Mouse (Mus musculus) midbrain, embryonic 11.5 days (tissue): ENCODE measurements around the gene Vdr. TPM values are rescaled to one million over a fixed set of nuclear protein-coding genes. Genes with fewer than 3 reads are reported as not detected.

Experiments used
- ATAC-seq: fragments of 200-750 bp; cut with Nextera tagmentation; 2 replicates; pipeline ENCODE4 v1.8.0; 2017; ENCODE audit warnings: moderate TSS enrichment, moderate library complexity; ENCODE audit not compliant: low FRiP score
- DNase-seq: peaks from one replicate; pipeline ENCODE4 v3.0.0; 2015; ENCODE audit warnings: low spot score; ENCODE audit errors: missing footprints
- H3K27ac ChIP-seq: fragments of 300-500 bp; sonication (generic); 2 replicates; pipeline ENCODE4 v1.5.1; 2014; ENCODE audit warnings: low read depth, low read length
- H3K27me3 ChIP-seq: fragments of 300-500 bp; sonication (generic); 2 replicates; pipeline ENCODE4 v1.6.1; 2014; ENCODE audit warnings: mild to moderate bottlenecking, low read length, moderate library complexity, mixed read lengths; ENCODE audit not compliant: control insufficient read depth, insufficient read depth
- H3K36me3 ChIP-seq: fragments of 300-500 bp; sonication (generic); 2 replicates; pipeline ENCODE4 v1.6.1; 2014; ENCODE audit warnings: mild to moderate bottlenecking, low read length, moderate library complexity, mixed read lengths; ENCODE audit not compliant: control insufficient read depth, insufficient read depth
- H3K4me1 ChIP-seq: fragments of 300-500 bp; sonication (generic); 2 replicates; pipeline ENCODE4 v1.6.1; 2014; ENCODE audit warnings: low read length; ENCODE audit not compliant: control insufficient read depth, insufficient read depth
- H3K4me2 ChIP-seq: fragments of 300-500 bp; sonication (generic); 2 replicates; pipeline ENCODE4 v1.6.1; 2014; ENCODE audit warnings: mild to moderate bottlenecking, moderate library complexity
- H3K4me3 ChIP-seq: fragments of 300-500 bp; sonication (generic); 2 replicates; pipeline ENCODE4 v1.5.1; 2014; ENCODE audit warnings: low read depth, low read length
- H3K9ac ChIP-seq: fragments of 300-500 bp; sonication (generic); 2 replicates; pipeline ENCODE4 v1.6.1; 2014; ENCODE audit warnings: low read length
- H3K9me3 ChIP-seq: fragments of 300-500 bp; sonication (generic); 2 replicates; pipeline ENCODE4 v1.6.1; 2016; ENCODE audit warnings: low read length; ENCODE audit not compliant: control insufficient read depth
- WGBS: fragments of 180-500 bp; shearing (Covaris S2); extraction: QIAGEN DNeasy Blood & Tissue Kit; methylation state at CpG from one replicate; pipeline ENCODE4 v1.1.7; 2014; 5-methylcytosine and 5-hydroxymethylcytosine counted together
- polyA plus RNA-seq: library from polyadenylated mRNA; unstranded; fragments of >200 nt; fragmentation: Nextera tagmentation; extraction: Ambion mirVana; gene quantifications from 2 replicates; pipeline ENCODE4 v1.2.1, GENCODE M21; 2014

Vdr gene
- polyA plus RNA-seq, 1 experiment from 2014 or later, result 0.38 TPM

DNA sequence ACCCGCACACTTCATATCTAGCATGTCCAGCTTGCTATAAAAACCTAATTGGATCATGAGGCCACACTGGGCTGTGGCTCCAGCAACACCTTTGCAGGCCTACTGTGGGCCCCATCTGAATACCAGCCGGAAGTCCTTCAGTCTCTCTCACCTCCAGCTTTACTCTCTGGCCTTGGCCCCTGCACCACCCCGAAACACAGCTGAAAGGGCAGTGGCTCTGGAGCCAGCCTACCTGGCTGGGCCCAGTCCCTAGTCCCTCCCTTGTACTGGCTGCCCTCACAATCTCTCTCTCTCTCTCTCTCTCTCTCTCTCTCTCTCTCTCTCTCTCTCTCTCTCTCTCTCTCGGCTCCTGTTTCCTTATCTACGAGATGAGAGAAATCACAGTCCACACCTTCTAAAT is 11.6 kb downstream of the Vdr start:
- no peaks in the 10 kb centered on the region for H3K4me1 ChIP-seq
- DNase-seq (peak; percentile 44), ATAC-seq (no peak)
- H3K9me3 ChIP-seq, result no peaks in the 10 kb centered on the region
- 82% methylated on average over 5 of the region's 5 CpGs for WGBS
- no peaks in the 10 kb centered on the region for H3K36me3 ChIP-seq
- H3K4me2 ChIP-seq, result no peak overlapping the region
- no peak overlapping the region for H3K27ac ChIP-seq
- H3K9ac ChIP-seq, result no peak overlapping the region
- H3K27me3 ChIP-seq, result no peaks in the 10 kb centered on the region
- H3K4me3 ChIP-seq, result no peak overlapping the region

DNA sequence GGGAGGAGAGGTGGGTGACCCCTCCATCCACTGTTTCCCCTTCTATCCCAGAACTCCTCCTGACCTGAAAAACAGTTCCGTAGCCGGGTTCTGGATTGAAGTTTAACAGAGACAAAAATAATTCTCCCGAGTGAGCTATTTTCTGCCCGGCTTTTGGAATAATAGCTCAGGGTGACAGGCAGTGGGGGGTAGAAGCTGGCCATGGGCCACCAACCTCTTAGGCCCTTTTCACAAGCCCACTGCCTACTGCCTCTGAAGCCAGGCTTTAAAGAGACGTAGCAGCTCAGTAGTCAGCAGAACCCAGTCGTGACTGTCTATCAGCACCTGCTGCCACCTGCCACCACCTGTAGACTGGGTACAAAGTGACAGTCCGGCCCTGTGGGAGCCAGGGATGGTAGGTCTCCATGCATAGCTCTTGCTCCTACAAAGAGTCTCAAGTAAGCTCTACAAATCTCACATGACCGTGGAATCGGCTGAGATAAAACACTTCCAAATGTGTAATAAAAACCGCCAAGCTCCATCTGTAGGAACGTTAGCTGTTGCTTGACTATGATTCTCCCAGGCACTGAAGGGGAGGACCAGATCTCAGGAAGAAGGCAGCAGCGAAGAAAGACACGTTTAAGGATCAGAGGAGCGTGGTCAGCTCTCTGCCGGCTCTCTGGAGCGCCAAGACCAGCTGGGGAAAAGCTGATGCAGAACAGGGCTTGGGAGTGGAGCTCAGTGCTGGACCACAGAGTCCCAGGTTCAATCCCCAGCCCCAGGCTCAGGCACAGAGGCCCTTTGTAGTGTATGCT is 13.4 kb downstream of the Vdr start:
- Histone ChIP-seq H3K9me3 (no peaks in the 10 kb centered on the region), H3K9ac (no peak overlapping the region), H3K4me1 (no peaks in the 10 kb centered on the region), H3K4me2 (no peak overlapping the region), H3K27me3 (no peaks in the 10 kb centered on the region), H3K36me3 (no peaks in the 10 kb centered on the region), H3K27ac (no peak overlapping the region), H3K4me3 (no peak overlapping the region)
- no peak for ATAC-seq
- DNase-seq, result peak; percentile 67
- 85% methylated on average over 16 of the region's 16 CpGs for WGBS

DNA sequence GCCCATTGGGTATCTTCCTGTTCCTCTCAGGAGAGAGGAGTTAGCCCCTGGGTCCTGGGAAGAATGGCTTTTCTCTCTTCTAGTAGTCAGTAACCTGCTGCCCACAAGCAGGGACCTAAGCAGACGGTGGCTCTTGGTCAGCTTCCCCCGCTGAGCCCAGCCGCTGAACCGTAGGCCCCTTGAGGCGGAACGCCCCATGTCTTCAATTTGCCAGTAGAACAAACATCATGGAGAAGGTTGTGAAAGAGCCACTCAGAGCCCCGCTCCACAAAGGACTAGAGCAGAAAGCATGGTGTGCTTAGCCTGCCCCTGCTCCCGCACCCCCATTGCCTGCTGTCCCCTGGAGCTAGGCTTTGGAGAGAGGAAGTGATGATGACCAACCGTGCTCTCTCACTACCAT is 14.1 kb downstream of the Vdr start:
- no peaks in the 10 kb centered on the region for H3K9me3 ChIP-seq
- no peak overlapping the region for H3K4me2 ChIP-seq
- no peaks in the 10 kb centered on the region for H3K36me3 ChIP-seq
- H3K4me3 ChIP-seq, result no peak overlapping the region
- H3K27me3 ChIP-seq, result no peaks in the 10 kb centered on the region
- no peaks in the 10 kb centered on the region for H3K4me1 ChIP-seq
- DNase-seq, result peak; percentile 49
- H3K27ac ChIP-seq, result no peak overlapping the region
- no peak overlapping the region for H3K9ac ChIP-seq
- no peak for ATAC-seq
- WGBS, result 85% methylated on average over 9 of the region's 9 CpGs

DNA sequence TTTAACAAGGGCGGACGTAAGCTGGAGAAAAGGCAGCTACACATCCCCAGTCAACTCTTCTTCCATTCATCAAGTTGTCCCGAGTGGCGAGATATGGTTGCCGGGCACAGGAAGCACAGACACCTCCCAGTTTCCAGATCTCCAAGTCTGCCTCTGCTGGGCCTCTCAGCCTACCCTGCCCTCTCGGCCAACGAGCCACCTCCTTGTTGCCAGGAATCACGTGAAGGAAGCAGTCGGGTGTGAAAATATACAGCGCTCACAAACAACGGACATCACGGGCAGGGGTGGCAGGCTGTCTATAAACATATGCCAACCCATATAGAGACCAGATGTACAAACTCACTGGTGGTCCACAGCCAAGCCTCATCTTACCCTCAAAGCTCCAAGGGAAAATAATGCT is 14.6 kb downstream of the Vdr start:
- no peak overlapping the region for H3K4me3 ChIP-seq
- no peaks in the 10 kb centered on the region for H3K9me3 ChIP-seq
- no peak overlapping the region for H3K4me2 ChIP-seq
- DNase-seq (peak; percentile 69), ATAC-seq (no peak)
- WGBS, result 78% methylated on average over 12 of the region's 12 CpGs
- H3K27me3 ChIP-seq, result no peaks in the 10 kb centered on the region
- no peak overlapping the region for H3K9ac ChIP-seq
- no peaks in the 10 kb centered on the region for H3K36me3 ChIP-seq
- no peak overlapping the region for H3K27ac ChIP-seq
- no peaks in the 10 kb centered on the region for H3K4me1 ChIP-seq

DNA sequence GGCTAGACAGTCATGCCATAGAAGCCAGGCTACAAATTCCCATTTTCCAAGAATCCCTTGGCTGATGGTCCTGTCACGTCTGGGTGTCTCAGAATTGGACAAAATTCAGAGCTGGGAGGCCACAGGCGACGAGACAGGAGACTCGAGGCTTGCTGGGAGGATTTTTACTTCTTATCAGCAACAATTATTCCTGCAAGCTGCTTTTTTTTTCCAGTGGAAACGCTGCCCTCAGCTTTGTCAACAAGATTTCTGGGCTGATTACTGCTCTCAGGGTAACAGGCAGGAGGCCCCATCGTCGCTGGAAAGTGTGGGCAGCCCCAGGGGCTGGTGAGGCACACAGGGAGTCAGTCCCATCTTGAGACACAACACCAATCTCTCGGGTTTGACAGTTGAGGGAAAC is 17.9 kb downstream of the Vdr start:
- Histone ChIP-seq H3K27ac (no peak overlapping the region), H3K9ac (no peak overlapping the region), H3K36me3 (no peaks in the 10 kb centered on the region), H3K4me2 (no peak overlapping the region), H3K9me3 (no peaks in the 10 kb centered on the region), H3K4me1 (0 out of 2 replicates have a peak, but pooled peaks cover 4% of the 10 kb centered on the region), H3K27me3 (no peaks in the 10 kb centered on the region), H3K4me3 (no peak overlapping the region)
- 71% methylated on average over 8 of the region's 8 CpGs for WGBS
- DNase-seq (peak; percentile 44), ATAC-seq (no peak)

DNA sequence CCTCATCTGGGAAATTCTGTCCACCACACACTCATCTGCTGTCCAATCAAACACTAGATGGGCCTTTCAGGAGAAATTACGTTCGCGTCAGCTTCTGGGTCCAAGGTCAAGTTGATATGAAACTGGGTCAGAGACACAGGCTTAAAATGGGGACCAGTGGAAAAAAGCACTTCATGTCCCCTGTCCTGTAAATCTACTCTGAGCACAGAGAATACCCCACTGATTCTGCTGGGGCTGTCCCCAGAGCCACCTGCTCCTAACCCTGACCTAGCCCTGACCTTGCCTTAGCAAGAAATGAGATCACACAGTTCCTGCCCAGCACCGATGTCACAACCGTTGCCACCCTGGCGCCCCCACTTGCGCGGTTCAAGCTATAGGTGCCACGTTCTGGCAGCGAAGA is 20.0 kb downstream of the Vdr start:
- H3K4me1 ChIP-seq, result 0 out of 2 replicates have a peak, but pooled peaks cover 4% of the 10 kb centered on the region
- no peak overlapping the region for H3K27ac ChIP-seq
- H3K36me3 ChIP-seq, result no peaks in the 10 kb centered on the region
- no peaks in the 10 kb centered on the region for H3K27me3 ChIP-seq
- H3K9ac ChIP-seq, result no peak overlapping the region
- H3K4me3 ChIP-seq, result no peak overlapping the region
- no peaks in the 10 kb centered on the region for H3K9me3 ChIP-seq
- H3K4me2 ChIP-seq, result no peak overlapping the region
- ATAC-seq (no peak), DNase-seq (peak; percentile 78)
- 92% methylated on average over 10 of the region's 10 CpGs for WGBS

- H3K36me3 ChIP-seq, result no peaks in the 10 kb centered on the region
- no peak overlapping the region for H3K9ac ChIP-seq
- H3K27ac ChIP-seq, result no peak overlapping the region
- H3K4me3 ChIP-seq, result no peak overlapping the region
- H3K27me3 ChIP-seq, result no peaks in the 10 kb centered on the region
- H3K9me3 ChIP-seq, result no peaks in the 10 kb centered on the region
- H3K4me2 ChIP-seq, result no peak overlapping the region
- 57% methylated on average over 11 of the region's 11 CpGs for WGBS
- no peak for ATAC-seq
- H3K4me1 ChIP-seq, result 0 out of 2 replicates have a peak, but pooled peaks cover 4% of the 10 kb centered on the region
- no peak for DNase-seq
Observed at GRCm38 (mm10) chr15:97890017-97890416, 20.4 kb downstream of the Vdr start.

DNA sequence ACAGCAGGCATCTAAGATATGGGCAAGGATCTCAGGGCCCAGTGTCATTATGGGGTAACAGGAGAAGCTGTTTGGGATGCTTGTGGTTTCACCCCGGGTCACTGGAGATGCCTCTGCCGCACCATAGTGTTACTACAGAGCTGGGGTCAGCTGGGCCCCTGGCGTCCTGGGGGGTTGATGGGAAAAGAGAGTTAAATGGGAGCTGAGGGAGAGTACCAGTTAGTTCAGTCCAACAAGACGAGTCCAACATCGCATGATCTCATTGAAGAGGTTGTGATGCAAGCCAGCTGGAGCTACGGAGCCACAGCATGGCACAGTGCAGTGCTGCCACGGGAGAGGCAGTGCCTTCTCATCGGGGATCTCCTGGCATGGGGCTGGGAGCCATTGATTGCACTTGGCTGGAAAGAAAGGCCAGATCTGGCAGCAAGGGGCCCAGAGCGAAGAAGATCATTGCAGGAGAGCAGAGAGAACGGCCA is 22.9 kb downstream of the Vdr start:
- Histone ChIP-seq H3K36me3 (no peaks in the 10 kb centered on the region), H3K4me3 (no peak overlapping the region), H3K27ac (no peak overlapping the region), H3K27me3 (no peaks in the 10 kb centered on the region), H3K4me2 (no peak overlapping the region), H3K9me3 (no peaks in the 10 kb centered on the region), H3K4me1 (0 out of 2 replicates have a peak, but pooled peaks cover 4% of the 10 kb centered on the region), H3K9ac (no peak overlapping the region)
- WGBS, result 86% methylated on average over 10 of the region's 10 CpGs
- DNase-seq (peak; percentile 61), ATAC-seq (no peak)

GRCm38 (mm10) chr15:97881423-97881822 is 29.0 kb downstream of the Vdr start:
- WGBS, result 91% methylated on average over 8 of the region's 8 CpGs
- no peak for ATAC-seq
- no peak overlapping the region for H3K9ac ChIP-seq

More at GRCm38 (mm10) chr15:97881423-97881822, 29.0 kb downstream of the Vdr start:
- Histone ChIP-seq H3K4me3 (no peak overlapping the region), H3K36me3 (no peaks in the 10 kb centered on the region), H3K9me3 (no peaks in the 10 kb centered on the region), H3K4me2 (no peak overlapping the region), H3K27ac (no peak overlapping the region), H3K4me1 (no peaks in the 10 kb centered on the region), H3K27me3 (no peaks in the 10 kb centered on the region)
- DNase-seq, result peak; percentile 31
